Mouse (Mus musculus): ENCODE measurements around the gene Fam53b. TPM values are rescaled to one million over a fixed set of nuclear protein-coding genes. Genes with fewer than 3 reads are reported as not detected.

Gene Fam53b
- polyA plus RNA-seq, 1 experiment from 2014 or later: 25.3 TPM

DNA sequence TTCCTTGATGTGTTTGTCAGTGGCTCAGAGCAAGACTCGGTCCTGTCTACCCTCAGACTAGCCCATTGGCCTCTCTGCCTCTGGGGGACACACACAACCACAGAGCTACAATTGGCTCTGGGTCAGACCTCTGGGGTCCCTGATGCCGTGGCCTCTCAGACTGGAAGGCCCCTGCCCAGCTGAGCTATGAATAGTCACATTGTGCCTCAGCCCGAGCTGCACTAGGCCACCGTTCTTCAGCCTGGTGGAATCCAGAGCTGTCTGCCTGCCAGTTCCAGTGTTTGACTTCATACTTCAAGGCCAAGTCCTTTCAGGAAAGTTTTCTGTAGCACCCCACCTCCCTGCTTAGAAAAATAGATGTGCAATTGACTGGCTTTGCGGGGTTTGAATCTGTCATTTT lies 125.0 kb downstream of the Fam53b start:
- no peak for ATAC-seq (ENCODE audit: low FRiP score)
- H3K9ac ChIP-seq: no peak overlapping the region
- H3K36me3 ChIP-seq: no peaks in the 10 kb centered on the region
- no peak overlapping the region for H3K4me3 ChIP-seq
- H3K4me2 ChIP-seq (replicated peaks): no peak overlapping the region
- no peaks in the 10 kb centered on the region for H3K9me3 ChIP-seq (replicated peaks)
- H3K27me3 ChIP-seq: no peaks in the 10 kb centered on the region
- peaks cover 6% of the 10 kb centered on the region; the same call in 1 of the 2 replicates for H3K4me1 ChIP-seq
- no peak overlapping the region for H3K27ac ChIP-seq
- WGBS: 44% methylated on average over 5 of the region's 5 CpGs

GRCm38 (mm10) chr7:132687897-132688296 lies 125.8 kb downstream of the Fam53b start:
- WGBS: 60% methylated on average over 2 of the region's 2 CpGs
- Histone ChIP-seq H3K9me3 (replicated peaks) (no peaks in the 10 kb centered on the region), H3K4me2 (replicated peaks) (no peak overlapping the region), H3K4me1 (peaks cover 6% of the 10 kb centered on the region; the same call in 1 of the 2 replicates), H3K4me3 (no peak overlapping the region), H3K27ac (no peak overlapping the region), H3K27me3 (no peaks in the 10 kb centered on the region), H3K9ac (no peak overlapping the region), H3K36me3 (no peaks in the 10 kb centered on the region)
- no peak for ATAC-seq (ENCODE audit: low FRiP score)

- H3K4me2 ChIP-seq (replicated peaks): no peak overlapping the region
- H3K36me3 ChIP-seq: no peaks in the 10 kb centered on the region
- no peaks in the 10 kb centered on the region for H3K9me3 ChIP-seq (replicated peaks)
- H3K27ac ChIP-seq: no peak overlapping the region
- H3K4me1 ChIP-seq: peaks cover 6% of the 10 kb centered on the region; the same call in 1 of the 2 replicates
- WGBS: 95% methylated on average over 3 of the region's 3 CpGs
- H3K27me3 ChIP-seq: no peaks in the 10 kb centered on the region
- H3K9ac ChIP-seq: no peak overlapping the region
- no peak for ATAC-seq (ENCODE audit: low FRiP score)
- H3K4me3 ChIP-seq: no peak overlapping the region
Measured at GRCm38 (mm10) chr7:132686515-132686914, 127.2 kb downstream of the Fam53b start.

DNA sequence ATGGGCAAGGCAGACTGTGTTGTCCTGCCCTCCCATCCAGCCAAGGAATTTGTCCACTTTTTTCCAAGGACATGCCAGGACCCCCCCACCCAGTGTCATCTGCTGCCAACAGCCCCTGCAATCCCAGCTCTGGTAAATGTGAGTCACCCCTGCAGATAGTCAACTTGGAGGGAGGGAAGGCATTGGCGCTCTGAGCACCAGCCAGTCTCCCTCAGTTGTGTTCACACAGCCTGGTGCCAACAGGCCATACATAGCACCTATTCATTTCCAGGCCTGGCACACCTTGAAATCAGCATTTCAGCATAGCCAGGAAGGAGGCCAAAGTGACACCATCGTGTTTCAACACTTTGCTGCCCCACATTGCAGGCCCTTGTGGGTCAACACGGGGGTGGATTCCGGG lies 129.8 kb downstream of the Fam53b start:
- 88% methylated on average over 4 of the region's 4 CpGs for WGBS
- Histone ChIP-seq H3K4me1 (peaks cover 6% of the 10 kb centered on the region; the same call in 1 of the 2 replicates), H3K4me2 (replicated peaks) (no peak overlapping the region), H3K27ac (no peak overlapping the region), H3K27me3 (no peaks in the 10 kb centered on the region), H3K4me3 (no peak overlapping the region), H3K36me3 (no peaks in the 10 kb centered on the region), H3K9ac (no peak overlapping the region), H3K9me3 (replicated peaks) (no peaks in the 10 kb centered on the region)
- ATAC-seq (ENCODE audit: low FRiP score): no peak

DNA sequence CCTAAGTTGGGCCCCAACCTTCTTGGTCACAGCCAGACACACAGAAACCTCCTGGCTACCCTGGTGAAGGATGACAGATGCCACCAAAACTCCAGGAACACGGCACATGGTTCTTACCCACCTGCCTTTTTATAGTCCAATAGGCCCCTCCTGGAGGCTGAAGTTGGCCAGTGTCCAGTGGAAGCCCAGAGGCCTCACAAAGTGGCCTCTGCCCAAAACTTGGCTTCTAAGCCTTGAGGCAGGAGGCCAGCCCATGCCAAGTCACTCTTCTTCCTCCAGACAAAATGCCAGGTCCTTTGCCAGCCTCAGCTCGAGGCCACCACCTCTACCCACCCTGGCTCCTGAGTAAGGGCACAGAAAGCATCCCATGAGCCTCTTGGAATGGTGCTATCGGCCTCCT lies 130.8 kb downstream of the Fam53b start:
- Histone ChIP-seq H3K4me3 (no peak overlapping the region), H3K4me2 (replicated peaks) (no peak overlapping the region), H3K27ac (no peak overlapping the region), H3K4me1 (no peaks in the 10 kb centered on the region), H3K36me3 (no peaks in the 10 kb centered on the region), H3K9ac (no peak overlapping the region), H3K27me3 (no peaks in the 10 kb centered on the region), H3K9me3 (replicated peaks) (no peaks in the 10 kb centered on the region)
- ATAC-seq (ENCODE audit: low FRiP score): no peak
- 84% methylated on average over 3 of the region's 3 CpGs for WGBS

GRCm38 (mm10) chr7:132682336-132682735 lies 131.3 kb downstream of the Fam53b start:
- WGBS: 92% methylated on average over 3 of the region's 3 CpGs
- H3K4me1 ChIP-seq: no peaks in the 10 kb centered on the region
- ATAC-seq (ENCODE audit: low FRiP score): no peak

DNA sequence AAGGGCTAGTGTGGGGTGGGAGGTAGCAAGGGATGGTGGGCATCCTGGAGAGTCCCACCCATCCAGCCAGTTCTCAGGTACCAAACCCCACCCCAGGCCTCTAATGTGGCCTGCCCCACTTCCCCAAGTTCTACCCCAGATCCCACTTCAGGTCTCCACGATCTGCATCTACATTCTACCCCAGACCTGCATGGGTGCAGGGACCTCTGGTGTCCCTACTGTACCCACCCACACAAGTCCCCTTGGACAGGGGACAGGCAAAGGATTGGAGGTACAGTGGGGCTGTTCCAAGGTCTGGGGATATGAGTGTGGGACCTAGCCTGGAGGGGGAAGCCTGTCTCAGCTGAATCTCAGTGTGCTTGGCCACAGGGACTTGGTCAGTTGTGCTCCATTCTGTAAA lies 131.9 kb downstream of the Fam53b start:
- WGBS: 88% methylated on average over 1 of the region's 1 CpGs
- Histone ChIP-seq H3K9ac (no peak overlapping the region), H3K4me3 (no peak overlapping the region), H3K9me3 (replicated peaks) (no peaks in the 10 kb centered on the region), H3K27me3 (no peaks in the 10 kb centered on the region), H3K4me1 (no peaks in the 10 kb centered on the region), H3K27ac (no peak overlapping the region), H3K4me2 (replicated peaks) (no peak overlapping the region), H3K36me3 (no peaks in the 10 kb centered on the region)
- no peak for ATAC-seq (ENCODE audit: low FRiP score)

More at GRCm38 (mm10) chr7:132682336-132682735, 131.3 kb downstream of the Fam53b start:
- H3K9me3 ChIP-seq (replicated peaks): no peaks in the 10 kb centered on the region
- no peaks in the 10 kb centered on the region for H3K27me3 ChIP-seq
- H3K27ac ChIP-seq: no peak overlapping the region
- no peaks in the 10 kb centered on the region for H3K36me3 ChIP-seq
- H3K9ac ChIP-seq: no peak overlapping the region
- no peak overlapping the region for H3K4me3 ChIP-seq
- no peak overlapping the region for H3K4me2 ChIP-seq (replicated peaks)

GRCm38 (mm10) chr7:132681296-132681695 lies 132.4 kb downstream of the Fam53b start:
- no peaks in the 10 kb centered on the region for H3K4me1 ChIP-seq
- no peak overlapping the region for H3K27ac ChIP-seq
- H3K27me3 ChIP-seq: no peaks in the 10 kb centered on the region
- ATAC-seq (ENCODE audit: low FRiP score): no peak
- no peaks in the 10 kb centered on the region for H3K36me3 ChIP-seq
- no peaks in the 10 kb centered on the region for H3K9me3 ChIP-seq (replicated peaks)
- H3K4me3 ChIP-seq: no peak overlapping the region
- H3K9ac ChIP-seq: no peak overlapping the region
- 89% methylated on average over 11 of the region's 11 CpGs for WGBS
- no peak overlapping the region for H3K4me2 ChIP-seq (replicated peaks)

- no peak for ATAC-seq (ENCODE audit: low FRiP score)
- no peaks in the 10 kb centered on the region for H3K9me3 ChIP-seq (replicated peaks)
- no peaks in the 10 kb centered on the region for H3K27me3 ChIP-seq
- no peak overlapping the region for H3K4me3 ChIP-seq
- no peaks in the 10 kb centered on the region for H3K36me3 ChIP-seq
- no peak overlapping the region for H3K9ac ChIP-seq
- no peaks in the 10 kb centered on the region for H3K4me1 ChIP-seq
- no peak overlapping the region for H3K4me2 ChIP-seq (replicated peaks)
- no peak overlapping the region for H3K27ac ChIP-seq
- WGBS: 82% methylated on average over 6 of the region's 6 CpGs
Measured at GRCm38 (mm10) chr7:132679549-132679948, 134.1 kb downstream of the Fam53b start.

DNA sequence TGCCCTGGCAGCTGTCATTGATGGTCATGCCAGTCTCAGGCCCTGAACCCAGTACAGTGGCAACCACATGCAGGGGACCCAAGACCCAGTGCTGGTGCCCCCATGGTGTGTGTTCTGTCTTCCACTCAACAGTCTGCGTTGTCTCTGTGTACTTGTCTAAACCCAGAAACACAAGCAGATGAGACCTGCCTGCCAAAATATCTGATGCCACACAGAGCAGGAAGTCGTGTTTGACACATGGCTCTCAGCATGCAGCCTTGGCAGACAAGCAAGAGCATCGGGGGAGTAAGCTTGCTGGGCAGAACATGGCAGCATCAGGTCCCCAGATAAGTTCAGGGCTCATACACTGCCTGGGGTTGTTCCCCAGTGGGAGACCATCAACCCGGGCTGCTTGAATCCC lies 134.6 kb downstream of the Fam53b start:
- H3K4me2 ChIP-seq (replicated peaks): no peak overlapping the region
- no peak for ATAC-seq (ENCODE audit: low FRiP score)
- no peaks in the 10 kb centered on the region for H3K36me3 ChIP-seq
- peaks cover 3% of the 10 kb centered on the region for H3K4me1 ChIP-seq
- H3K9me3 ChIP-seq (replicated peaks): no peaks in the 10 kb centered on the region
- H3K27ac ChIP-seq: no peak overlapping the region
- H3K4me3 ChIP-seq: no peak overlapping the region
- no peaks in the 10 kb centered on the region for H3K27me3 ChIP-seq
- 70% methylated on average over 4 of the region's 4 CpGs for whole genome bisulfite sequencing
- no peak overlapping the region for H3K9ac ChIP-seq

DNA sequence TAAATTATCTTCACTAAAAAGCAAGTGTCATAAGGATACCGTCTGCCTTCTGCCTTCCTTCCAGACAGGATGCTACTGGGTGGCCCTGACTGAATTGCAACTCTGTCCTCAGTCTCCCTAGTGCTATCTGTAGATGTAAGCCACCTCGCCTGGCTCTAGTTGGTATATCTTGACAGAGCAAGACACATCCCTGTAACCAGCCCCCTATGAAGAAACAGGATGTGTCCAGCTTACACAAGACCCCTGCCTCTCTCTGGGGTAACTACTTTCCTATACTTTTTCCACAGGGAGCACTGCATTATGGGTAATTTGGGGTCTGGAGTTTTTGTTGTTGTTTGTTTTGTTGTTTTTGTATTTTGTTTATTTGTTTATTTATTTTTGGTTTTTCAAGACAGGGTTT lies 137.8 kb downstream of the Fam53b start:
- H3K36me3 ChIP-seq: no peaks in the 10 kb centered on the region
- no peak overlapping the region for H3K4me2 ChIP-seq (replicated peaks)
- H3K4me3 ChIP-seq: no peak overlapping the region
- H3K27ac ChIP-seq: no peak overlapping the region
- no peaks in the 10 kb centered on the region for H3K27me3 ChIP-seq
- no peak for ATAC-seq (ENCODE audit: low FRiP score)
- H3K9ac ChIP-seq: no peak overlapping the region
- peaks cover 8% of the 10 kb centered on the region for H3K4me1 ChIP-seq
- 87% methylated on average over 2 of the region's 2 CpGs for WGBS
- H3K9me3 ChIP-seq (replicated peaks): no peaks in the 10 kb centered on the region

- Histone ChIP-seq H3K4me3 (no peak overlapping the region), H3K27ac (no peak overlapping the region), H3K9me3 (replicated peaks) (no peaks in the 10 kb centered on the region), H3K4me1 (peaks cover 8% of the 10 kb centered on the region), H3K4me2 (replicated peaks) (no peak overlapping the region), H3K9ac (no peak overlapping the region), H3K27me3 (no peaks in the 10 kb centered on the region), H3K36me3 (no peaks in the 10 kb centered on the region)
- ATAC-seq (ENCODE audit: low FRiP score): no peak
- WGBS: 55% methylated on average over 17 of the region's 17 CpGs
Measured at GRCm38 (mm10) chr7:132673931-132674755, 139.5 kb downstream of the Fam53b start.

GRCm38 (mm10) chr7:132672481-132672959 lies 141.2 kb downstream of the Fam53b start:
- H3K36me3 ChIP-seq: no peaks in the 10 kb centered on the region
- no peaks in the 10 kb centered on the region for H3K27me3 ChIP-seq
- peaks cover 8% of the 10 kb centered on the region for H3K4me1 ChIP-seq
- ATAC-seq (ENCODE audit: low FRiP score): no peak
- H3K4me2 ChIP-seq (replicated peaks): no peak overlapping the region
- 80% methylated on average over 7 of the region's 7 CpGs for WGBS
- H3K27ac ChIP-seq: no peak overlapping the region
- no peaks in the 10 kb centered on the region for H3K9me3 ChIP-seq (replicated peaks)
- H3K9ac ChIP-seq: no peak overlapping the region
- no peak overlapping the region for H3K4me3 ChIP-seq
